Mouse (Mus musculus): Measurements from ENCODE around the gene Akap13. TPM values are rescaled to one million over a fixed set of nuclear protein-coding genes. Genes with fewer than 3 reads are reported as not detected.
A peak's percentile ranks its signal among the peaks of the same experiment; 100 is the strongest.

Gene Akap13
- polyA plus RNA-seq, 1 experiment from 2014 or later = 25.7 TPM

DNA sequence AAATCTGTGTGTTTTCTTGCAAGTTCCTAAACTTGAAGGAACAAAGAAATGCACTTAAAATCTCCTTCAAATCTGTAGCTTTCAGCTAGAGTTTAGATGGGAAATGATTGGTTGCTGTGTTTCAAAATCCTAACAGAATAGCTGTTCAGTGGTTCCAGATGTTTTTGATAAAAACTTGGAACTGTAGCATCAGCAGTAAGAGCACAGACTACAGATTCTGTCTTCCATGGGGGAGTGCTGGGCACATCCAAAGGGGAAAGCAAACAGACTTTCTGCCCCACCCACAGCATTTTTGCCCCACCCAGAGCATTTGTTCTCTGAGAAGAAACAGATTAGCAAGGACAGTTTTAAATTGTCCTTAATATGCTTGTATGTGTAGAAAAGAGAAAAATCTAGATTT lies 184.7 kb downstream of the Akap13 start:
- no peak for DNase-seq
- ATAC-seq = no peak
- H3K27me3 ChIP-seq (ENCODE audit: insufficient read depth, low read length) = no peaks in the 10 kb centered on the region
- no peak overlapping the region for H3K27ac ChIP-seq (ENCODE audit: low read depth)
- H3K9ac ChIP-seq (replicated peaks) = no peak overlapping the region
- no peak for TF ChIP-seq CTCF (IDR thresholded peaks at IDR 0.05; ENCODE audit: low read depth)
- no peak for TF ChIP-seq EP300 (IDR thresholded peaks at IDR 0.05; ENCODE audit: low read depth)
- H3K9me3 ChIP-seq (ENCODE audit: low read length) = no peaks in the 10 kb centered on the region
- H3K4me2 ChIP-seq (ENCODE audit: low read depth, low read length) = no peak overlapping the region
- H3K4me3 ChIP-seq (ENCODE audit: low read depth, low read length) = no peak overlapping the region
- peaks cover 12% of the 10 kb centered on the region for H3K36me3 ChIP-seq (replicated peaks; ENCODE audit: insufficient read depth, low read length)
- peaks cover 24% of the 10 kb centered on the region for H3K4me1 ChIP-seq (ENCODE audit: insufficient read depth)

DNA sequence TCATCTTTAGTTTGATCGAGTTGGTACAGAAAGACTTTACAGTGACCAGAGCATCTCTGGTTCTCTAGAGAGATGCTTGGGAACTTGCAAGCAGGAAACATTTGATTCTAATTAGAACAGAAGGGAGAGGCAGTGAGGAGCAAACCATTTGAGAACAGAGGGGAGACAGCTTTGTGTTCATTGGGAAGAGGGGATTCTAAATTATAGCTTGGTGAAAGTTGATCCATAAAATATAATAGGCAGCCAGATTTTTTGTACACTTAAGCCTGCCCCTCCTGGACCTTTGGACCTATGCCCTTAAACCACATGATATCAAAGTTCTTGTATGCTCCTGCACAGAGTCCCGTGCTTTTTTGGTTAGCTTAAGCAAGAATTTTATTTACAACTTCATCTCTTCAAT lies 185.3 kb downstream of the Akap13 start:
- H3K27ac ChIP-seq (ENCODE audit: low read depth) = no peak overlapping the region
- no peak overlapping the region for H3K9ac ChIP-seq (replicated peaks)
- no peak overlapping the region for H3K4me2 ChIP-seq (ENCODE audit: low read depth, low read length)
- 0 out of 2 replicates have a peak, but pooled peaks have one; percentile 21 for ATAC-seq
- TF ChIP-seq CTCF (IDR thresholded peaks at IDR 0.05; ENCODE audit: low read depth) = no peak
- no peak for TF ChIP-seq EP300 (IDR thresholded peaks at IDR 0.05; ENCODE audit: low read depth)
- peaks cover 26% of the 10 kb centered on the region for H3K4me1 ChIP-seq (ENCODE audit: insufficient read depth)
- H3K9me3 ChIP-seq (ENCODE audit: low read length) = no peaks in the 10 kb centered on the region
- no peaks in the 10 kb centered on the region for H3K27me3 ChIP-seq (ENCODE audit: insufficient read depth, low read length)
- no peak overlapping the region for H3K4me3 ChIP-seq (ENCODE audit: low read depth, low read length)
- DNase-seq = no peak
- WGBS (ENCODE audit: insufficient replicate concordance) = 68% methylated on average over 2 of the region's 2 CpGs
- H3K36me3 ChIP-seq (replicated peaks; ENCODE audit: insufficient read depth, low read length) = peaks cover 7% of the 10 kb centered on the region

DNA sequence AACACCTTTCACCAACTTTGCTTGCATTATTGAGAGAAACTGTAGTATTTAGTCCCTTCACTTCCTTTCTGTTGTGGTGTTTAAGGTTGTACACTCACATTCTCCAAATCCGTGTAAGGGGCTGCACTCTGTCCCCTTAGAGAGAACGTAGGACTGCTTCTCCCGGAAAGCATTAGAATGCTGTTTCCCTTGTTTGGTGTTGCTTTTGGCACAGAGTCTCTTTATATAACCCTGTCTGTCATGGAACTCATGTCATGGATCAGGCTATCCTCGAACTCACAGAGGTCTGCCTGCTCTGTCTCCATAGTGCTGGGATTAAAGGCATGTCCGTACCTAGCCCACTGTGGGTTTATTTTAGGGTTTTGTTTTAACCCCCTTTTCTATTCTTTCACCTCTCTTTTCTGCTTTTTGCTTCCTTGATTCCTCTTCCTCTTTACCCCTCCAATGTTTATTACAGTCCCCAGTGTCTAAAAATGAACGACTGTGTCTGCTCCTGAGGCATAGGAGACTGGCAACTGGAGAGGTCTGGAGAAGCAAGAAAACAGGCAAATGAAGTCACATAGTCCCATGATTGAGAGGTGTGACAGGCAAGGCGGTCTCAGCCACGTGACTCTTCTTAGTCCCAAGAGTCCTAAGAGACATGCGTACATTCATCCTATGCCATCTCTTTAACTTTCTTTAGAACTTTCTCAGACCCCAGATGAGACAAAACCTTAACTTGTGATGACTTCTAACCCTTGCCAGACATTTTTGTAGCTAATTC lies 186.3 kb downstream of the Akap13 start:
- peaks cover 26% of the 10 kb centered on the region for H3K4me1 ChIP-seq (ENCODE audit: insufficient read depth)
- peak overlapping the region; percentile 1; the same call in 1 of the 2 replicates for H3K27ac ChIP-seq (ENCODE audit: low read depth)
- H3K36me3 ChIP-seq (replicated peaks; ENCODE audit: insufficient read depth, low read length) = peaks cover 7% of the 10 kb centered on the region
- no peak for DNase-seq
- H3K9me3 ChIP-seq (ENCODE audit: low read length) = no peaks in the 10 kb centered on the region
- 65% methylated on average over 9 of the region's 9 CpGs for WGBS (ENCODE audit: insufficient replicate concordance)
- no peak overlapping the region for H3K4me2 ChIP-seq (ENCODE audit: low read depth, low read length)
- TF ChIP-seq CTCF (IDR thresholded peaks at IDR 0.05; ENCODE audit: low read depth) (no peak), EP300 (IDR thresholded peaks at IDR 0.05; ENCODE audit: low read depth) (no peak)
- H3K27me3 ChIP-seq (ENCODE audit: insufficient read depth, low read length) = no peaks in the 10 kb centered on the region
- H3K9ac ChIP-seq (replicated peaks) = no peak overlapping the region
- no peak for ATAC-seq
- H3K4me3 ChIP-seq (ENCODE audit: low read depth, low read length) = no peak overlapping the region

DNA sequence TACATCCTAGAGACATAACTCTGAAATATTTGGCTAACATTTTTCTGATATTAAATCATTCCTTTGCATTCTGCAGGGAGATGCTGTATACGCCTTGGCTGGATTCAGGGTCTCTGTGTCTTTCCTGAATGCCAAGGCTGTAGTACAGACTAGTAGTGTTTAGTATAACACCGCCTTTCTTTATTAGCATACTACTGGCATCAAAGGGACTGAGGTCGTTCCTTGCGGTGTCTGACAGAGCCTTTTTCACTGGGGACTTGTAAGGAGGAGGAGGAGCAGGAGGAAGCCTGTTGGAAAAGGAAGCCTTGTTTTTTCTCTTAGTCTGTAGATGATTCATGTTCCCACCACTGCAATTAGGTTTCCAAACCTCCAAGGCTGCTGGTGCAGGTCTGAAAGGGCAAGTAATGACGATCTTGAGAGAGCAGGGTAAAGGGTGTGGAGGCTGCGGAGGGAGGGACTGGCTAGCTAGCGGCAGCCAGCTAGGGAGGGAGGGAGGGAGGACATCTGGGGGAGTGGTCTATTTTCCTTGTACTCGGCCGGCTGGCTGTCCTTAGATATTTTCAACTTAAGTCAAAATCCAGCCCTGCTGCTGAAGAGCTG lies 186.9 kb downstream of the Akap13 start:
- H3K9me3 ChIP-seq (ENCODE audit: low read length) = no peaks in the 10 kb centered on the region
- peak overlapping the region; percentile 47; the same call in 1 of the 2 replicates for H3K4me2 ChIP-seq (ENCODE audit: low read depth, low read length)
- H3K4me3 ChIP-seq (ENCODE audit: low read depth, low read length) = no peak overlapping the region
- H3K27me3 ChIP-seq (ENCODE audit: insufficient read depth, low read length) = no peaks in the 10 kb centered on the region
- DNase-seq (peak; percentile 25), ATAC-seq (peak; percentile 36; the same call in 1 of the 2 replicates)
- TF ChIP-seq EP300 (IDR thresholded peaks at IDR 0.05; ENCODE audit: low read depth) (no peak), CTCF (IDR thresholded peaks at IDR 0.05; ENCODE audit: low read depth) (no peak)
- H3K4me1 ChIP-seq (ENCODE audit: insufficient read depth) = peaks cover 26% of the 10 kb centered on the region
- H3K27ac ChIP-seq (ENCODE audit: low read depth) = peak overlapping the region; percentile 1; the same call in 1 of the 2 replicates
- peak overlapping the region; percentile 13; the same call in 1 of the 2 replicates for H3K9ac ChIP-seq (replicated peaks)
- H3K36me3 ChIP-seq (replicated peaks; ENCODE audit: insufficient read depth, low read length) = peaks cover 7% of the 10 kb centered on the region
- WGBS (ENCODE audit: insufficient replicate concordance) = 26% methylated on average over 9 of the region's 9 CpGs

DNA sequence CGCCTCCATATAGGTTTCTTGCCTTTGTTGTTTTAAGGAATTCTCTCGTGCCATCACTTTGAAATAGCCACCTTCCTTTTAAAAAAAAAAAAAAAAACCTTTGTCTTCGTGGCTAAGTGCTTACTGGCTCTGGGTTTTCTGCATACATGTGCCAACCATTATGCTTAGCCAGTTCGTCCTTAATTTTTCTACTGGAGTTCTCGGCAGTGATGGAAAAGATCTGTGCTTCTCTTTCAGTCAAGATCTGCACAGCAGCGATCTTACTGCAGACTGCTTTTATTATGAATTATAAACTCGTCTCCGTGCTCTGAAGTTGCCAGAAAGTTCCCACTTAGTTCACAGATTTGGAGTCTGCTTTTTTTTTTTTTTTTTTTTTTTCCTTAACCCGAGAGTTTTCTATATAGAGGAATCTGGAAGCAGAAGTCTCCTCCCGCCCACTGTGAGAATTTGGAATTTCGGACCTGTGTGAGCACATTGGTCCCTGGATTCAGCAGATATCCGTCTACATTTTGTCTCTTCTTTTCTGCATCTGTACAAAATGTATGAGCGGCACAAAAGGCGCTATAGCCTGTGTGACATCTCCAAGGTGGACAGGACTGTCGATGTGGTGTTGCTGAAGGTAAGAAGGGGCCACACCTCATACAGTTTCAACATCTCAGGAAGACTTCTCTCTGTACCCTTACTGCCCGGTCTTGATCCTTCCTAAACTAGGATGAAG lies 187.7 kb downstream of the Akap13 start:
- Histone ChIP-seq H3K27me3 (ENCODE audit: insufficient read depth, low read length) (no peaks in the 10 kb centered on the region), H3K27ac (ENCODE audit: low read depth) (no peak overlapping the region), H3K4me1 (ENCODE audit: insufficient read depth) (peaks cover 26% of the 10 kb centered on the region), H3K4me3 (ENCODE audit: low read depth, low read length) (no peak overlapping the region), H3K36me3 (replicated peaks; ENCODE audit: insufficient read depth, low read length) (peaks cover 7% of the 10 kb centered on the region), H3K9ac (replicated peaks) (peak overlapping the region; percentile 13; the same call in 1 of the 2 replicates), H3K4me2 (ENCODE audit: low read depth, low read length) (peak overlapping the region; percentile 47; the same call in 1 of the 2 replicates), H3K9me3 (ENCODE audit: low read length) (no peaks in the 10 kb centered on the region)
- DNase-seq (no peak), ATAC-seq (no peak)
- WGBS (ENCODE audit: insufficient replicate concordance) = 71% methylated on average over 16 of the region's 16 CpGs
- TF ChIP-seq CTCF (IDR thresholded peaks at IDR 0.05; ENCODE audit: low read depth) (no peak), EP300 (IDR thresholded peaks at IDR 0.05; ENCODE audit: low read depth) (no peak)

DNA sequence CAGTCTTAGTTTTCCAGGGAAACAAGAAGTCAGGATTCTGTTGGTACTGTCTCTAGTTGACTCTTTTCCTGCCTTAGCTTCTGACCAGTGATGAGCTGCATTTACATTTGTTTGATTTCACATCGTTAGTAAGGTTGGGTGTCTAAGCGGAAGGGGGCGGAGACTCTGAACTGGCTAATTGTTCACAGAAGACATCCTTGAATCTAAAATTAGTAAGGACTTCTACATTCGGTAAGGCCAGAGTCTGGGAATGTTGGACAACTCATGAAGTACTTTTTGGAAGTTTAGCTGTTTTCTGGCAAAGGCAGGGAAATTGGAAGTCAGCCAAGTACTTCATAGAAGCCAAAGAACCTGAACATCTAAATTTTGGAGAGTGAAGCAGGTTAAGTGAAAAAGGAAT lies 188.7 kb downstream of the Akap13 start:
- Histone ChIP-seq H3K9ac (replicated peaks) (no peak overlapping the region), H3K9me3 (ENCODE audit: low read length) (no peaks in the 10 kb centered on the region), H3K4me2 (ENCODE audit: low read depth, low read length) (no peak overlapping the region), H3K36me3 (replicated peaks; ENCODE audit: insufficient read depth, low read length) (peaks cover 7% of the 10 kb centered on the region), H3K27me3 (ENCODE audit: insufficient read depth, low read length) (no peaks in the 10 kb centered on the region), H3K4me3 (ENCODE audit: low read depth, low read length) (no peak overlapping the region), H3K27ac (ENCODE audit: low read depth) (no peak overlapping the region), H3K4me1 (ENCODE audit: insufficient read depth) (peaks cover 29% of the 10 kb centered on the region)
- TF ChIP-seq EP300 (IDR thresholded peaks at IDR 0.05; ENCODE audit: low read depth) (no peak), CTCF (IDR thresholded peaks at IDR 0.05; ENCODE audit: low read depth) (no peak)
- WGBS (ENCODE audit: insufficient replicate concordance) = 62% methylated on average over 4 of the region's 4 CpGs
- no peak for ATAC-seq
- no peak for DNase-seq
